Mouse (Mus musculus) forebrain, embryonic 13.5 days (tissue): Measurements from ENCODE around the gene Zdhhc22. TPM values are rescaled to one million over a fixed set of nuclear protein-coding genes. Genes with fewer than 3 reads are reported as not detected.
A peak's percentile ranks its signal among the peaks of the same experiment; 100 is the strongest.

ENCODE experiments used
- ATAC-seq: fragments of 200-750 bp; cut with Nextera tagmentation; 2 replicates; pipeline ENCODE4 v1.8.0; 2017
- H3K27ac ChIP-seq: fragments of 300-500 bp; sonication (generic); 2 replicates; pipeline ENCODE4 v1.5.1; 2015; ENCODE audit warnings: inconsistent platforms, mild to moderate bottlenecking, moderate library complexity
- H3K27me3 ChIP-seq: fragments of 300-500 bp; sonication (generic); 2 replicates; pipeline ENCODE4 v1.6.1; 2015; ENCODE audit warnings: mild to moderate bottlenecking, inconsistent platforms
- H3K36me3 ChIP-seq: fragments of 300-500 bp; sonication (generic); 2 replicates; pipeline ENCODE4 v1.6.1; 2015; ENCODE audit warnings: mild to moderate bottlenecking, inconsistent platforms; ENCODE audit not compliant: poor library complexity, severe bottlenecking
- H3K4me1 ChIP-seq: fragments of 300-500 bp; sonication (generic); 2 replicates; pipeline ENCODE4 v1.6.1; 2015; ENCODE audit warnings: inconsistent platforms
- H3K4me2 ChIP-seq: fragments of 300-500 bp; sonication (generic); 2 replicates; pipeline ENCODE4 v1.6.1; 2015; ENCODE audit warnings: inconsistent platforms, mild to moderate bottlenecking, moderate library complexity
- H3K4me3 ChIP-seq: fragments of 300-500 bp; sonication (generic); 2 replicates; pipeline ENCODE4 v1.5.1; 2015; ENCODE audit warnings: mild to moderate bottlenecking, inconsistent platforms
- H3K9ac ChIP-seq: fragments of 300-500 bp; sonication (generic); 2 replicates; pipeline ENCODE4 v1.6.1; 2015; ENCODE audit warnings: mild to moderate bottlenecking, inconsistent platforms
- H3K9me3 ChIP-seq: fragments of 300-500 bp; sonication (generic); replicated peaks from 2 replicates; pipeline ENCODE4 v1.6.1; 2016; ENCODE audit warnings: inconsistent platforms
- WGBS: fragments of 180-500 bp; shearing (Covaris S2); methylation state at CpG from one replicate; pipeline ENCODE4 v1.1.7; 2015; 5-methylcytosine and 5-hydroxymethylcytosine counted together
- polyA plus RNA-seq: library from polyadenylated mRNA; unstranded; fragments of >200 nt; fragmentation: Nextera tagmentation; extraction: Ambion mirVana; gene quantifications from 2 replicates; pipeline ENCODE4 v1.2.1, GENCODE M21; 2015

The Zdhhc22 gene
- polyA plus RNA-seq, 1 experiment from 2014 or later: 2.3 TPM

DNA sequence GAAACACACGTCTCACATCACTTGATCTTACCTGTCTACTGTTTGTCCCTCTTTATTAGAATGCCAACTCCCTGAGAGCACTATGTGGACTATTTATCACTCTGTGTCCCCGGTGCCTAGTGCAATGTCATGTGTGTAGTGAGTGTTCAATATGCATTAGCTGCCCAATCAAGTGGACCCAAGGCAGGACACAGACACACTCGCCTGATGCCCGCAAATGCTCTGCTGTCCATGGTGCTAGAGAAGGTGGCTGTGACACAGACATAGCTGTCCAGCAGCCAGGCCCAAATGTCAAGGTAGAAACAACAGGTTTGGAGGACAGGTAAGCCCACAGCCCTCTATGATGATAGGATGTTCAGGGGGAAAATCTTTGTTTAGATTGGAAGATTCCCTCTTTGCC lies 3.9 kb upstream of the Zdhhc22 start:
- Histone ChIP-seq H3K4me3 (no peak overlapping the region), H3K4me2 (no peak overlapping the region), H3K9ac (no peak overlapping the region), H3K36me3 (no peaks in the 10 kb centered on the region), H3K9me3 (0 out of 2 replicates have a peak, but pooled peaks cover 3% of the 10 kb centered on the region), H3K27me3 (peaks cover 29% of the 10 kb centered on the region), H3K27ac (no peak overlapping the region), H3K4me1 (peaks cover 15% of the 10 kb centered on the region)
- ATAC-seq: no peak
- 36% methylated on average over 4 of the region's 4 CpGs for WGBS

DNA sequence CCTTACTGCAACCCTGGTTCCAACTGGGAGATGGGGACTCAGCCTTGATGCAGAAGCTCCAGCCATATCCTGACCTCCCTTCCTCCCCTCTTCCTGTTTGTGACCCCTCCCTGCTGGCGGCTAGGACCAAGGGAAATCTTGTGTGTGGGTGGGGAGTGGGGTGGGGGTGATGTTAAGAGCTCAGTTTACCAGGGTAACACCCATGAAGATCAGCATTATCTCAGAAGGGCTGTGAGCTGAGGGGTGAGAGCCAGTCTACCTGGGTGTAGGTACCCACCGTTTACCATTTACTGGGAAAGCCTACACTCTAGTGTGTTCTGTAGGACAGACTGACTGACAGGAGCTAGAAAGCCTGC lies 503 bp upstream of the Zdhhc22 start:
- no peaks in the 10 kb centered on the region for H3K36me3 ChIP-seq
- H3K27ac ChIP-seq: no peak overlapping the region
- H3K9me3 ChIP-seq: 0 out of 2 replicates have a peak, but pooled peaks cover 1% of the 10 kb centered on the region
- peaks cover 21% of the 10 kb centered on the region for H3K4me1 ChIP-seq
- no peak for ATAC-seq
- peak overlapping the region; percentile 51 for H3K4me3 ChIP-seq
- WGBS: 40% methylated on average over 2 of the region's 2 CpGs
- H3K27me3 ChIP-seq: peaks cover 58% of the 10 kb centered on the region
- peak overlapping the region; percentile 66 for H3K9ac ChIP-seq
- H3K4me2 ChIP-seq: peak overlapping the region; percentile 76

DNA sequence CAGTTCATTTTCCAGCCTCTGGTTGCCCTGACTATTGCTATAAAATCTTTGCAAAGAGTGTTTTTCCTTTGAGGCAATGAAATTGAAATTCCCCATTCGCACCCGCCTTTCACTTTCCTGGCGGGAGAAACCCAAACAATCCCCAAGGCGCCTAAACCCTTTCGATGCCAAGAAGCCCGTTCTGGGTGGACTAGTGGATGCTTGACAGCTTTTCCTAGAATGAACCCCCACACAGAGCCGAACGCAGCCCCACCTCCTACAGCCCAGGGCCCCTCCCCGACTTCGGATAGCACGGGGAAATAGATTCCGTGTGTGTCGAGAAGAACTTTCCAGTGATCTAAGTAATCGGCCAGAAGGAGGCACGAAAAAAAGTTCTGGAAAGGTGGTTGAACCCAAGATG lies 852 bp downstream of the Zdhhc22 start:
- WGBS: 4% methylated on average over 15 of the region's 15 CpGs

GRCm38 (mm10) chr12:86988227-86988626 lies 2.0 kb downstream of the Zdhhc22 start:
- peaks cover 76% of the 10 kb centered on the region for H3K27me3 ChIP-seq
- no peaks in the 10 kb centered on the region for H3K9me3 ChIP-seq
- no peaks in the 10 kb centered on the region for H3K36me3 ChIP-seq
- peaks cover 34% of the 10 kb centered on the region for H3K4me1 ChIP-seq
- no peak overlapping the region for H3K4me3 ChIP-seq
- no peak for ATAC-seq
- no peak overlapping the region for H3K27ac ChIP-seq
- H3K9ac ChIP-seq: no peak overlapping the region
- no peak overlapping the region for H3K4me2 ChIP-seq
- WGBS: 51% methylated on average over 16 of the region's 16 CpGs

More for the DNA sequence above, 852 bp downstream of the Zdhhc22 start:
- peaks cover 22% of the 10 kb centered on the region for H3K4me1 ChIP-seq
- no peak overlapping the region for H3K9ac ChIP-seq
- H3K27me3 ChIP-seq: peaks cover 65% of the 10 kb centered on the region
- ATAC-seq: peak; percentile 62
- H3K27ac ChIP-seq: no peak overlapping the region
- no peaks in the 10 kb centered on the region for H3K36me3 ChIP-seq
- H3K4me2 ChIP-seq: peak overlapping the region; percentile 76
- H3K9me3 ChIP-seq: no peaks in the 10 kb centered on the region
- peak overlapping the region; percentile 51 for H3K4me3 ChIP-seq

DNA sequence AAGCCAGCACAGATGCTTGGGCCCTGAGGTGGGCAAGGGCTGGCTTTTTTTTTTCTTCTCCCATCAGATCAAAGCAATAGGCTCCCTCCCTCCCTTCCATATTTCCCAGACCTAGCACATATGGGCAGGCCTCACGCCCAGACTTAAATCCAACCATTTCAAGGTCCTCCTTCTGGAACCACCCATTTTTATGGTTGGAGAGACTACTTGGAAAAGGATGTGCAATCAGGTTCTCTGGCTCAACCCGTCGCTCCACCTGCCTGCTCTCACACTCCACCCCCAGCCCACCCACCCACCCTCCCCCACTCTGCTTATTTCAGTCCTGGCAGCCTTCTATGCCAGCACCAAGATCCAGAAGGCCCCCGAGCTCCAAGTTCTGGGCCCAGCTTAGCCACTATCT lies 3.7 kb downstream of the Zdhhc22 start:
- WGBS: 84% methylated on average over 4 of the region's 4 CpGs
- Histone ChIP-seq H3K4me2 (no peak overlapping the region), H3K27me3 (peaks cover 84% of the 10 kb centered on the region)

DNA sequence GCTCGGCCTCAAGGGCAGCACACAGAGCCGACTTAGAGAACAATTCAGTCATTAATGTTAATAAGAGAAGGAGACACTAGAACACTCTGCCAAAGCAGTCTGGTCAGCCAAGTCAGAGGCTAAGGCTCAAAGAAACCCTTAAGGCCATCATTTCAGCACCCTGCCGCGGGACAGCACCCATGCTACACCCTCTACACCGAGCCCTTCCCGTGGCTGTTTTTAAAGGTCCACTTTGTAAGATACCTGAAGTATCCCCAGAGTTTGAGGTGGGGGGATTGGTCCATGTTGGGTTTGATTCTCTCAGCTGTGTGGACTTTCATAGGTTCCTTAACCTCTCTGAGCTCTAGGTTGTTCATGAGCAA lies 6.1 kb downstream of the Zdhhc22 start:
- ATAC-seq: no peak
- Histone ChIP-seq H3K9ac (0 out of 2 replicates have a peak overlapping the region, but pooled peaks have one; percentile 9), H3K27me3 (peaks cover 77% of the 10 kb centered on the region), H3K36me3 (no peaks in the 10 kb centered on the region), H3K9me3 (no peaks in the 10 kb centered on the region), H3K27ac (no peak overlapping the region), H3K4me2 (peak overlapping the region; percentile 58), H3K4me3 (no peak overlapping the region), H3K4me1 (peaks cover 26% of the 10 kb centered on the region)
- WGBS: 6% methylated on average over 6 of the region's 6 CpGs

More for the DNA sequence above, 3.7 kb downstream of the Zdhhc22 start:
- no peak overlapping the region for H3K4me3 ChIP-seq
- no peak overlapping the region for H3K9ac ChIP-seq
- H3K4me1 ChIP-seq: peaks cover 41% of the 10 kb centered on the region
- H3K36me3 ChIP-seq: no peaks in the 10 kb centered on the region
- no peak overlapping the region for H3K27ac ChIP-seq
- ATAC-seq: no peak
- H3K9me3 ChIP-seq: no peaks in the 10 kb centered on the region

DNA sequence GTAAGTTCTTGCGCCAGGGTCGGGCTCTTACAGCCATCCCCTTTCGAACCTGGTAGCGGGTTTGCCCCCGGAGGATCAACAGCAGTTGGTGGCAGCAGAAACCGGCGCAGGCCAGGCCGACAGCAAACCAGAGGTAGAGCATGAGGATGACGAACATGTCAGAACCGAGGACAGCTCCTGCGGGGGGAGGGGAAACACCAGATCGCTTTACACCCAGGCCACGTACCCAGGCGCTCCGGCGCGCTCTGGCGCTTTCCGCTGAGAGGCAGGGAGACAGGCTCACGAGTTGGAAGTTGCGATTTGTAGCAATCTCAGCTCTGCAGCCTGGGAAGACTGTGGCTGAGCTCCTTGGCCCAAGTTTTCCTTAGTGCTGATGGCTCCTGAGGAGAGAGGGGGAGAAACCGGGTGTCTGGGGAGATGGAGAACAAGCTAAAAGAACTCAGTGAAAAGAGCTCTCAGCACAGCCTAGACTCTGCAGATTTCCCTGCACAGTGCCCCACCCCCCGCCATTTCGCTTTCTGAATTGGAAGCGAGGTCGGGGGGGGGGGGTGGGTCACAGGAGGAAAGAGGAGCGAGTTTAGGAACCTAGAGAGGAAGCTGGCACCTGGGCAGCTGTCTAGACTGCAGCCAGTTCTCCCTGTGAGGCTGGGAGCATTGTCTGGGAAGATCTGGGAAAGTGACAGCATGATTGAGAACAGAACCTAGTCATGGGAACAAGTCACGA lies 6.6 kb downstream of the Zdhhc22 start:
- Histone ChIP-seq H3K27ac (no peak overlapping the region), H3K9ac (peak overlapping the region; percentile 9), H3K27me3 (peaks cover 76% of the 10 kb centered on the region), H3K4me3 (peak overlapping the region; percentile 24), H3K4me1 (peaks cover 21% of the 10 kb centered on the region), H3K36me3 (no peaks in the 10 kb centered on the region), H3K4me2 (peak overlapping the region; percentile 58), H3K9me3 (no peaks in the 10 kb centered on the region)
- ATAC-seq: peak; percentile 64
- WGBS: 1% methylated on average over 28 of the region's 28 CpGs

DNA sequence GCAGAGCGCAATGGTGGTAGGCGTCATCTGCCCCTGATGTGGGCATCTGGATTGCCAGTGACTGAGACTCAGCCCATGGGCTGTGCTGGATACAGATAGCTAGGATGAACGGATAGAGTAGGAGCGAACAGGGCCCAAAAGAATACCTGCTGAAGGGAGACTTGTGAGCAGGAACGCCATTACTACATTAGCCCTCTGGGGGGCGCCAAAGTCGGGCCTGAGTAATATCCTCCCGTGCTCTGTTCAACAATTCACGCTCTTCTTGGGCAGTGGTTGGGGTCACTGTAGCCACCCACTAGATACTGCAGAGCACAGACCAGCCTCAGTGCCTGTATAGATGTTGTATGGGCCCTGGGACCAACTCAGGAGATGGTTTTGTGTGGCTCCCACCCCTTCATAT lies 9.1 kb downstream of the Zdhhc22 start:
- Histone ChIP-seq H3K9ac (no peak overlapping the region), H3K4me1 (peaks cover 29% of the 10 kb centered on the region), H3K27ac (no peak overlapping the region), H3K4me3 (no peak overlapping the region), H3K27me3 (peaks cover 55% of the 10 kb centered on the region), H3K4me2 (no peak overlapping the region), H3K36me3 (no peaks in the 10 kb centered on the region), H3K9me3 (no peaks in the 10 kb centered on the region)
- WGBS: 25% methylated on average over 9 of the region's 9 CpGs
- no peak for ATAC-seq

DNA sequence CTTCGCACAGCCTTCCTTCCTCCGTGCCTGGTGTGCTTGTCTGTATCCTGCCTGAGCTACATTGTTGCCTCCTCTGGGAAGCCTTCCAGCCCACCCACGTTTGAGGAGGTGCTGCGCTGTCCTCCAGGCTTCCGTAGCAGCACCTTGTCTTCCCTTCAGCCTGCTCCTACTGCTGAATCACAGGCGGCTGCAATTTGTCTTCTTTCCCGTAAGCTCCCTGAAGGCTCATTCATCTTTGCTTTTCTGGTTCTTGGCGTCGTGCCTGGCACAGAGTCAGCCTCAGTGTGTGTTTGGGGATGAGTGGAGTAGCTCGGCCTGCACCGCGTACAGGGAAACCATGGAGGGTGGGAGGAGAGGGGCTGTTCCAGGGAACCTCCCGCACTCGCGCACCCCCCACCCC lies 12.4 kb downstream of the Zdhhc22 start:
- ATAC-seq: no peak
- 19% methylated on average over 15 of the region's 15 CpGs for WGBS
- H3K36me3 ChIP-seq: no peaks in the 10 kb centered on the region
- H3K9ac ChIP-seq: no peak overlapping the region
- H3K9me3 ChIP-seq: no peaks in the 10 kb centered on the region
- peak overlapping the region; percentile 15; the same call in 1 of the 2 replicates for H3K4me2 ChIP-seq
- peaks cover 47% of the 10 kb centered on the region for H3K4me1 ChIP-seq
- no peak overlapping the region for H3K27ac ChIP-seq
- H3K27me3 ChIP-seq: peaks cover 27% of the 10 kb centered on the region
- no peak overlapping the region for H3K4me3 ChIP-seq

DNA sequence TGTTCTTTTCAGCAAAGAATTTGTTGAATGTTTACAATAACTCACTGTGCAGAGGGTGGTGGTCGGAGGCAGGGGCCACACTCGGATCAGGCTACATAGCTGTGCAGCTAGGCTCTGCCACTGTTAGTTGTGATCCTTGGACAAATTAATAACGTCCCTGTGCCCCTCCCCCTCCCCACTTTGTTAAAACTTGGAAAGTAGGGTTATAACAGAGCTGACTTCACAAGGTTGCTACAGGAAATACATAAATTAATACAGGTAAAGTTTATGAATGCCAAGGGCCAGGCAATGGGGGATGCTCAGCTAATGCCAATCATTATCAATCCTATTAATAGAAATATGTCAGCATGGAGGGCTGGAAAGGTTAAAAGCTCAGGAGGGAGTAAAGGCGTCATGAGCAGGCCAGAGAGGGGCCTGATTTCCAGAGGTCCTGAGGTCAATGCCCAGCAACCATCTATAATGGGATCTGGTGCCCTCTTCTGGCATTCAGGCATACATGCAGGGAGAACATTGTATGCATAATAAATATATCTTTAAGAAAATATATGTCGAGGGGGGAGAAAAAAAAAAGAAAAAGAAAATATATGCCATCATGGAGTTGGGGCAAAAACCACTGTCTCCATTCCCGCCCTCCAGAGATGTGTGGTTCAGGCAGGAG lies 13.6 kb downstream of the Zdhhc22 start:
- Histone ChIP-seq H3K27ac (no peak overlapping the region), H3K9me3 (no peaks in the 10 kb centered on the region), H3K36me3 (no peaks in the 10 kb centered on the region), H3K4me1 (peaks cover 47% of the 10 kb centered on the region), H3K27me3 (peaks cover 15% of the 10 kb centered on the region), H3K9ac (no peak overlapping the region), H3K4me3 (no peak overlapping the region), H3K4me2 (no peak overlapping the region)
- ATAC-seq: no peak
- 64% methylated on average over 6 of the region's 6 CpGs for WGBS

GRCm38 (mm10) chr12:86975761-86976160 lies 14.5 kb downstream of the Zdhhc22 start:
- ATAC-seq: no peak
- Histone ChIP-seq H3K4me2 (no peak overlapping the region), H3K27ac (peak overlapping the region; percentile 81; the same call in 1 of the 2 replicates), H3K4me1 (peaks cover 47% of the 10 kb centered on the region), H3K27me3 (peaks cover 6% of the 10 kb centered on the region), H3K9ac (peak overlapping the region; percentile 23), H3K9me3 (no peaks in the 10 kb centered on the region), H3K4me3 (no peak overlapping the region), H3K36me3 (no peaks in the 10 kb centered on the region)
- 31% methylated on average over 10 of the region's 10 CpGs for WGBS

GRCm38 (mm10) chr12:86974387-86975288 lies 15.6 kb downstream of the Zdhhc22 start:
- peak; percentile 77 for ATAC-seq
- Histone ChIP-seq H3K4me2 (peak overlapping the region; percentile 66), H3K9ac (peak overlapping the region; percentile 60), H3K27ac (peak overlapping the region; percentile 81), H3K27me3 (peaks cover 5% of the 10 kb centered on the region), H3K4me1 (peaks cover 47% of the 10 kb centered on the region), H3K36me3 (no peaks in the 10 kb centered on the region), H3K9me3 (no peaks in the 10 kb centered on the region), H3K4me3 (peak overlapping the region; percentile 32)
- 3% methylated on average over 40 of the region's 40 CpGs for WGBS
